Mouse (Mus musculus) liver, embryonic 14.5 days (tissue): ENCODE data around the gene Fam124a.

Experiments used
- CTCF ChIP-seq: IDR thresholded peaks from 2 replicates; pipeline ENCODE4 v1.5.1; 2016; ENCODE audit warnings: antibody characterized with exemption, low read depth, control low read depth
- EP300 ChIP-seq: IDR thresholded peaks from 2 replicates; pipeline ENCODE4 v1.6.1; 2016; ENCODE audit warnings: antibody characterized with exemption, low read depth

DNA sequence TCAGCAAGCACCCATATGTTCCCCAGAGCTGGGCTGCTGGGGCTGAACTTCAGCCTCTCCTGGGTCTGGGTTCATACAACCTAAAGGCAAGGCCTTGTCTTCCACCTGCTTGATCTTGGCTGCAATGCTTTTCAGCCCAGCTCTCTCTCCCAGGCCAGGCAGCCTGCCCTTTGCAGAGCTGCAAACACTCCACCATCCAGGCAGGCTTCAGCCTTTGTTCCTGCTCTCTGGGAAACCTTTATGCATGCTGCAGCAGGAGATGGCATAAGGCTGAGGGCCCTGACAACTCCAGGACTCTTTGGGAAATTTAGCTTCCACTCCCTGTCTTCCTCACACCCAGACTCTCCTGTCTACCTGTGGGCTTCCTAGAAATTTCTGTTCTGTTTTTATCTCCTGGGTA, 29.1 kb downstream of the Fam124a start:
- TF ChIP-seq CTCF (no peak), EP300 (no peak)
